Mouse (Mus musculus): ENCODE results near the gene Espnl.

DNA sequence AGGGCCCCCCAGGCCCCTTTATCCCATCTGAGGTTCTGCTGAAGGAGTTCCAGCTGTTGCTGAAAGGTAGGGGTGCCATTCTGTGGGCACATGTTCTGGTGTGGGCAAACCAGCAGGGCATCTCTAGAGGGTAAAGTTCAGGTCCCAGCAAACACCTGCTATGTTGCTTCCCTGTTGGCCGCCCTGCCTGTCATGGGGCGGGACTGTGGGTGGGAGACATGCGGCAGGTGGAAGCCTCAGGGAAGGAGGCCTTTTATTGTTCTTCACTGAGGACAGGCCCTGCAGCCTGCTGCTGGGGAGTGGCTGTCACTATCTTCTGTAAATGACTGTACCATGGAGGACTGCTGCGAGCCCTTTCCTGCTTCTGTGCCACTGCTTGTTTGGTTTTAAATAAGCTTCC, 47.5 kb downstream of the Espnl start:
- TF ChIP-seq CTCF (IDR thresholded peaks at IDR 0.05; ENCODE audit: extremely low read depth, insufficient read depth, insufficient read length, insufficient replicate concordance), result no peak
- TF ChIP-seq POLR2A (IDR thresholded peaks at IDR 0.05; ENCODE audit: low read depth, low read length), result no peak
